Mouse (Mus musculus): ENCODE data around the gene Rcan1. TPM values are rescaled to one million over a fixed set of nuclear protein-coding genes. Genes with fewer than 3 reads are reported as not detected.

Gene Rcan1
- polyA plus RNA-seq, 2 experiments from 2014 or later: 1.2 to 2.7 TPM

- ATAC-seq: no peak
Observed at GRCm38 (mm10) chr16:92398574-92399118, 72.0 kb downstream of the Rcan1 start.

GRCm38 (mm10) chr16:92397745-92398573 is 72.7 kb downstream of the Rcan1 start:
- ATAC-seq: no peak

- ATAC-seq: no peak
Observed at GRCm38 (mm10) chr16:92393732-92394131, 76.9 kb downstream of the Rcan1 start.

- no peak for ATAC-seq
Observed at GRCm38 (mm10) chr16:92387692-92388091, 83.0 kb downstream of the Rcan1 start.

GRCm38 (mm10) chr16:92385062-92385461 is 85.6 kb downstream of the Rcan1 start:
- no peak for ATAC-seq

GRCm38 (mm10) chr16:92383412-92383811 is 87.3 kb downstream of the Rcan1 start:
- no peak for ATAC-seq

- ATAC-seq: no peak
Observed at GRCm38 (mm10) chr16:92382508-92382907, 88.2 kb downstream of the Rcan1 start.

- ATAC-seq: no peak
Observed at GRCm38 (mm10) chr16:92381092-92381491, 89.6 kb downstream of the Rcan1 start.

- no peak for ATAC-seq
Observed at GRCm38 (mm10) chr16:92376976-92377375, 93.7 kb downstream of the Rcan1 start.

GRCm38 (mm10) chr16:92371623-92372022 is 99.0 kb downstream of the Rcan1 start:
- ATAC-seq: no peak

- no peak for ATAC-seq
Observed at GRCm38 (mm10) chr16:92369260-92369659, 101.4 kb downstream of the Rcan1 start.

- ATAC-seq: no peak
Observed at GRCm38 (mm10) chr16:92365477-92365876, 105.2 kb downstream of the Rcan1 start.

GRCm38 (mm10) chr16:92360711-92361110 is 110.0 kb downstream of the Rcan1 start:
- no peak for ATAC-seq

- ATAC-seq: no peak
Observed at GRCm38 (mm10) chr16:92359229-92359628, 111.4 kb downstream of the Rcan1 start, which contains the start of gene Kcne1. Gene Kcne1, minus strand, starts transcription at chr16:92359468.

- ATAC-seq: no peak
Observed at GRCm38 (mm10) chr16:92358734-92359133, 111.9 kb downstream of the Rcan1 start.

- ATAC-seq: no peak
Observed at GRCm38 (mm10) chr16:92357566-92357965, 113.1 kb downstream of the Rcan1 start.

- ATAC-seq: no peak
Observed at GRCm38 (mm10) chr16:92357023-92357422, 113.6 kb downstream of the Rcan1 start.

GRCm38 (mm10) chr16:92355982-92356381 is 114.7 kb downstream of the Rcan1 start:
- no peak for ATAC-seq

GRCm38 (mm10) chr16:92355366-92355765 is 115.3 kb downstream of the Rcan1 start:
- no peak for ATAC-seq

GRCm38 (mm10) chr16:92353897-92354296 is 116.8 kb downstream of the Rcan1 start:
- ATAC-seq: no peak

GRCm38 (mm10) chr16:92353295-92353694 is 117.4 kb downstream of the Rcan1 start:
- ATAC-seq: no peak

- ATAC-seq: no peak
Observed at GRCm38 (mm10) chr16:92348941-92349340, 121.7 kb downstream of the Rcan1 start.

- ATAC-seq: no peak
Observed at GRCm38 (mm10) chr16:92346297-92346916, 124.3 kb downstream of the Rcan1 start.

GRCm38 (mm10) chr16:92345177-92345576 is 125.5 kb downstream of the Rcan1 start:
- no peak for ATAC-seq

Data from CD4-positive, CD25-positive, alpha-beta regulatory T cell, adult 4 months (primary cell).